Mouse (Mus musculus) c-Kit-positive CD71-negative TER-119-negative erythroid progenitor cells, embryonic 14.5 days (primary cell): ENCODE measurements around the gene Sprr2b.
"Not testable (repeated sequence)": the region's sequence is repeated elsewhere in the genome, so short reads cannot be mapped to it uniquely, and the experiment has no call there.

Experiments used
- DNase-seq: peaks from one replicate; pipeline ENCODE4 v3.0.0-alpha.2; 2013; ENCODE audit warnings: low read depth

Gene Sprr2b

GRCm38 (mm10) chr3:92316320-92316719 lies at the start of gene Sprr2b:
TSS of gene Sprr2b (plus strand) at chr3:92316620.
- DNase-seq: no peak

- DNase-seq: not testable (repeated sequence)
These were observed 44.9 kb upstream of the Sprr2b start for GRCm38 (mm10) chr3:92271414-92271985.

GRCm38 (mm10) chr3:92273504-92273903 lies 42.9 kb upstream of the Sprr2b start:
- DNase-seq: not testable (repeated sequence)

GRCm38 (mm10) chr3:92274018-92274417 lies 42.4 kb upstream of the Sprr2b start:
- not testable (repeated sequence) for DNase-seq

GRCm38 (mm10) chr3:92279663-92280062 lies 36.8 kb upstream of the Sprr2b start:
- DNase-seq: not testable (repeated sequence)

- DNase-seq: not testable (repeated sequence)
These were observed 35.3 kb upstream of the Sprr2b start for GRCm38 (mm10) chr3:92280963-92281606.

GRCm38 (mm10) chr3:92285101-92285500 lies 31.3 kb upstream of the Sprr2b start, which contains the start of gene Sprr2a3:
TSS of gene Sprr2a3 (plus strand) at chr3:92285417.
- not testable (repeated sequence) for DNase-seq

- not testable (repeated sequence) for DNase-seq
These were observed 27.9 kb upstream of the Sprr2b start for GRCm38 (mm10) chr3:92288489-92288888.

- no peak for DNase-seq
These were observed 9.0 kb upstream of the Sprr2b start for GRCm38 (mm10) chr3:92307406-92307805.

GRCm38 (mm10) chr3:92317384-92317783 lies 964 bp downstream of the Sprr2b start:
- DNase-seq: no peak

- no peak for DNase-seq
These were observed 19.9 kb downstream of the Sprr2b start for GRCm38 (mm10) chr3:92336278-92336677.

GRCm38 (mm10) chr3:92338840-92339239 lies 22.4 kb downstream of the Sprr2b start, which contains the start of gene Sprr2d:
TSS of gene Sprr2d (plus strand) at chr3:92339140.
- no peak for DNase-seq

- no peak for DNase-seq
These were observed 35.4 kb downstream of the Sprr2b start, which contains the start of gene Sprr2e for GRCm38 (mm10) chr3:92351843-92352242. TSS of gene Sprr2e (plus strand) at chr3:92352143.

- no peak for DNase-seq
These were observed 45.2 kb downstream of the Sprr2b start for GRCm38 (mm10) chr3:92361619-92362018.

GRCm38 (mm10) chr3:92364887-92365286 lies 48.5 kb downstream of the Sprr2b start, which contains the start of gene Sprr2f:
TSS of gene Sprr2f (plus strand) at chr3:92365187.
- no peak for DNase-seq
